Comparison of ENCODE assay signal across 14 mouse cellular contexts in genomic region chr10:95630726-95631345, GRCm38 (mm10). TPM values are rescaled to one million over a fixed set of nuclear protein-coding genes. Genes with fewer than 3 reads are reported as not detected.
DNase-seq lines count a peak whose midpoint lies in the region; ATAC-seq lines count a peak whose summit lies in the region.
"Had no signal": no experiment of that assay in that cellular context is flagged by ENCODE, and none has a peak within 500 bp of the region (broad histone marks: within the 10 kb centered on the region; RNA-seq: fewer than 3 reads in every experiment).

No protein-coding gene starts in this region.

- H3K9me3 ChIP-seq in liver, embryonic 11.5 days (ENCODE audit: control insufficient read depth, low read length), result no peaks in the 10 kb centered on the region
- H3K9me3 ChIP-seq: midbrain, embryonic 12.5 days had no signal

- DNase-seq in heart, adult 18-20 months, result peak; percentile 50 to 57
- DNase-seq in heart, adult 8-10 months (ENCODE audit: low spot score), result no peak
- DNase-seq in NIH3T3 (ENCODE audit: low read depth), result peak; percentile 92
- no peak for DNase-seq in liver, embryonic 11.5 days (ENCODE audit: low spot score)
- DNase-seq in ovary, postnatal 10 days (ENCODE audit: low spot score), result no peak
- DNase-seq: embryo, embryonic 11 days; thymus, postnatal 25 days had no signal

- no peaks in the 10 kb centered on the region for H3K27me3 ChIP-seq in liver, embryonic 11.5 days (replicated peaks; ENCODE audit: control insufficient read depth, insufficient read depth, low read length)
- H3K27me3 ChIP-seq: midbrain, embryonic 12.5 days had no signal

- peak overlapping the region; percentile 73 for H3K27ac ChIP-seq in liver, embryonic 11.5 days (ENCODE audit: low read depth, low read length)
- H3K27ac ChIP-seq: midbrain, embryonic 12.5 days had no signal

- no peak overlapping the region for H3K4me3 ChIP-seq in liver, embryonic 11.5 days (ENCODE audit: low read depth, low read length)
- H3K4me3 ChIP-seq: midbrain, embryonic 12.5 days had no signal

- 70% methylated on average over 10 of the region's 10 CpGs for WGBS in liver, embryonic 11.5 days

- H3K4me2 ChIP-seq in liver, embryonic 11.5 days, result peak overlapping the region; percentile 18; the same call in 1 of the 2 replicates
- H3K4me2 ChIP-seq: midbrain, embryonic 12.5 days had no signal

- ATAC-seq in erythroblast, adult 5-6 weeks (replicated peaks; ENCODE audit: low FRiP score, poor library complexity, severe bottlenecking), result 0 out of 2 replicates have a peak, but pooled peaks have one; percentile 16
- ATAC-seq in liver, embryonic 11.5 days (replicated peaks; ENCODE audit: low FRiP score), result no peak
- no peak for ATAC-seq in CD4-positive, CD25-positive, alpha-beta regulatory T cell, adult 4 months
- ATAC-seq in monocyte, adult 5-6 weeks (replicated peaks; ENCODE audit: insufficient number of reproducible peaks, low FRiP score, low TSS enrichment, poor library complexity, severe bottlenecking), result no peak
- ATAC-seq: forebrain, embryonic 14.5 days; inflammation-experienced regulatory T-cells, adult 6 months had no signal

- H3K9ac ChIP-seq in liver, embryonic 11.5 days (ENCODE audit: low read depth, low read length), result no peak overlapping the region
- H3K9ac ChIP-seq: midbrain, embryonic 12.5 days had no signal

- H3K4me1 ChIP-seq in liver, embryonic 11.5 days (replicated peaks; ENCODE audit: control insufficient read depth, insufficient read depth, low read length), result 0 out of 2 replicates have a peak, but pooled peaks cover 4% of the 10 kb centered on the region
- H3K4me1 ChIP-seq: midbrain, embryonic 12.5 days had no signal

- no peaks in the 10 kb centered on the region for H3K36me3 ChIP-seq in liver, embryonic 11.5 days (ENCODE audit: control insufficient read depth, insufficient read depth, low read length)
- H3K36me3 ChIP-seq: midbrain, embryonic 12.5 days had no signal

RNA-seq across cellular contexts. Expression of gene Anapc15-ps, which starts 42.4 kb away (rescaled TPM):
- total RNA-seq in heart, adult 18-20 months (2021), result not detected
- total RNA-seq in heart, adult 8-10 months (2022), result not detected
- total RNA-seq in erythroblast, adult 5-6 weeks (2015; ENCODE audit: low replicate concordance), result not detected in 2 replicates
- not detected in 2 replicates for total RNA-seq in erythroblast, adult 5-6 weeks (2017; ENCODE audit: low replicate concordance)
- not detected in 2 replicates for polyA plus RNA-seq in liver, embryonic 11.5 days (2014; fragmentation: Nextera tagmentation; extraction: Ambion mirVana)
- polyA plus RNA-seq in CD4-positive, CD25-positive, alpha-beta regulatory T cell, adult 4 months (2017; shearing (Covaris generic)), result not detected
- not detected in 3 replicates for total RNA-seq in monocyte, adult 5-6 weeks (2017)
- polyA plus RNA-seq: forebrain, embryonic 14.5 days; inflammation-experienced regulatory T-cells, adult 6 months; limb, embryonic 14.5 days; midbrain, embryonic 12.5 days had no signal

Comparison
In these comparisons a context has a peak if more than half of its experiments do, and no peak if none do; other contexts are left out.
1. DNase-seq: peak in heart, adult 18-20 months (2 of 2) and NIH3T3 (single experiment); none in heart, adult 8-10 months (single experiment), liver, embryonic 11.5 days (single experiment) and ovary, postnatal 10 days (single experiment).